Mouse (Mus musculus) E14TG2a.4 (cell line): Measurements from ENCODE around the gene Hexim2.
A peak's percentile ranks its signal among the peaks of the same experiment; 100 is the strongest.

Experiments
- H3K27me3 ChIP-seq: 2 replicates; pipeline ENCODE4 v1.6.1; 2014; ENCODE audit warnings: low read length, control low read depth; ENCODE audit not compliant: insufficient read depth
- H3K36me3 ChIP-seq: 2 replicates; pipeline ENCODE4 v1.6.1; 2014; ENCODE audit warnings: low read length, control low read depth; ENCODE audit not compliant: insufficient read depth
- H3K4me1 ChIP-seq: replicated peaks from 2 replicates; pipeline ENCODE4 v1.6.1; 2014; ENCODE audit warnings: low read depth, low read length, control low read depth
- H3K4me3 ChIP-seq: replicated peaks from 2 replicates; pipeline ENCODE4 v1.5.1; 2014; ENCODE audit warnings: mild to moderate bottlenecking, low read length
- H3K9me3 ChIP-seq: 2 replicates; pipeline ENCODE4 v1.6.1; 2014; ENCODE audit warnings: low read length, control low read depth
- CTCF ChIP-seq: conservative IDR thresholded peaks from 2 replicates; pipeline ENCODE4 v1.5.1; 2014; ENCODE audit warnings: low read length
- NANOG ChIP-seq: IDR thresholded peaks from 2 replicates; pipeline ENCODE4 v1.6.1; 2014; ENCODE audit warnings: borderline replicate concordance, low read length, mixed read lengths
- POU5F1 ChIP-seq: IDR thresholded peaks from 2 replicates; pipeline ENCODE4 v1.6.1; 2014; ENCODE audit warnings: low read length, borderline replicate concordance

Hexim2 gene

GRCm38 (mm10) chr11:103132576-103133455, 587 bp downstream of the Hexim2 start:
- H3K36me3 ChIP-seq = peaks cover 37% of the 10 kb centered on the region
- no peaks in the 10 kb centered on the region for H3K9me3 ChIP-seq
- peak overlapping the region; percentile 97 for H3K4me3 ChIP-seq
- TF ChIP-seq NANOG (no peak), POU5F1 (no peak), CTCF (no peak)
- no peaks in the 10 kb centered on the region for H3K27me3 ChIP-seq
- H3K4me1 ChIP-seq = peaks cover 62% of the 10 kb centered on the region

- Histone ChIP-seq H3K36me3 (peaks cover 33% of the 10 kb centered on the region), H3K4me3 (peak overlapping the region; percentile 97), H3K4me1 (peaks cover 70% of the 10 kb centered on the region), H3K27me3 (no peaks in the 10 kb centered on the region), H3K9me3 (no peaks in the 10 kb centered on the region)
- TF ChIP-seq NANOG (no peak), CTCF (no peak), POU5F1 (no peak)
These were observed 1.4 kb downstream of the Hexim2 start for GRCm38 (mm10) chr11:103133456-103134185.

GRCm38 (mm10) chr11:103134221-103134620, 2.0 kb downstream of the Hexim2 start:
- Histone ChIP-seq H3K36me3 (peaks cover 29% of the 10 kb centered on the region), H3K4me1 (peaks cover 71% of the 10 kb centered on the region), H3K27me3 (no peaks in the 10 kb centered on the region), H3K4me3 (peak overlapping the region; percentile 97; the same call in 1 of the 2 replicates), H3K9me3 (no peaks in the 10 kb centered on the region)
- TF ChIP-seq POU5F1 (no peak), NANOG (no peak), CTCF (no peak)

- Histone ChIP-seq H3K4me1 (peaks cover 71% of the 10 kb centered on the region), H3K36me3 (peaks cover 22% of the 10 kb centered on the region), H3K4me3 (no peak overlapping the region), H3K27me3 (no peaks in the 10 kb centered on the region), H3K9me3 (no peaks in the 10 kb centered on the region)
- no peak for TF ChIP-seq NANOG
- no peak for TF ChIP-seq POU5F1
- no peak for TF ChIP-seq CTCF
These were observed 3.9 kb downstream of the Hexim2 start for GRCm38 (mm10) chr11:103136039-103136577.

GRCm38 (mm10) chr11:103139951-103140762, 7.9 kb downstream of the Hexim2 start:
- TF ChIP-seq NANOG (no peak), POU5F1 (no peak), CTCF (no peak)

GRCm38 (mm10) chr11:103140763-103141100, 8.5 kb downstream of the Hexim2 start:
- Histone ChIP-seq H3K4me1 (peaks cover 72% of the 10 kb centered on the region), H3K4me3 (peak overlapping the region; percentile 15), H3K27me3 (no peaks in the 10 kb centered on the region), H3K9me3 (no peaks in the 10 kb centered on the region; the same call in 1 of the 2 replicates), H3K36me3 (peaks cover 17% of the 10 kb centered on the region)
- TF ChIP-seq NANOG (no peak), CTCF (no peak), POU5F1 (no peak)

More at GRCm38 (mm10) chr11:103139951-103140762, 7.9 kb downstream of the Hexim2 start:
- H3K27me3 ChIP-seq = no peaks in the 10 kb centered on the region
- peaks cover 22% of the 10 kb centered on the region for H3K36me3 ChIP-seq
- H3K4me1 ChIP-seq = peaks cover 70% of the 10 kb centered on the region
- peak overlapping the region; percentile 15 for H3K4me3 ChIP-seq
- H3K9me3 ChIP-seq = no peaks in the 10 kb centered on the region; the same call in 1 of the 2 replicates

GRCm38 (mm10) chr11:103141101-103141943, 9.1 kb downstream of the Hexim2 start:
- Histone ChIP-seq H3K27me3 (no peaks in the 10 kb centered on the region), H3K4me1 (peaks cover 72% of the 10 kb centered on the region), H3K4me3 (peak overlapping the region; percentile 15; the same call in 1 of the 2 replicates), H3K9me3 (no peaks in the 10 kb centered on the region; the same call in 1 of the 2 replicates), H3K36me3 (peaks cover 11% of the 10 kb centered on the region)
- no peak for TF ChIP-seq CTCF
- TF ChIP-seq NANOG = no peak
- TF ChIP-seq POU5F1 = no peak

- Histone ChIP-seq H3K36me3 (peaks cover 11% of the 10 kb centered on the region), H3K4me1 (peaks cover 70% of the 10 kb centered on the region), H3K4me3 (0 out of 2 replicates have a peak overlapping the region, but pooled peaks have one; percentile 10), H3K9me3 (no peaks in the 10 kb centered on the region; the same call in 1 of the 2 replicates), H3K27me3 (no peaks in the 10 kb centered on the region; the same call in 1 of the 2 replicates)
- TF ChIP-seq CTCF (no peak), NANOG (no peak), POU5F1 (no peak)
These were observed 9.7 kb downstream of the Hexim2 start for GRCm38 (mm10) chr11:103141944-103142255.
